Mouse (Mus musculus): Measurements from ENCODE around the gene Emsy.

- no peak for TF ChIP-seq CTCF (IDR thresholded peaks at IDR 0.05; ENCODE audit: low read depth, low read length)
- TF ChIP-seq TAL1 (conservative IDR thresholded peaks at IDR 0.05; ENCODE audit: low read depth, low read length): no peak
Measured at GRCm38 (mm10) chr7:98577461-98577860, 79.1 kb downstream of the Emsy start.

All from G1E (cell line).